Mouse (Mus musculus): ENCODE measurements around the gene Wsb1.
A peak's percentile ranks its signal among the peaks of the same experiment; 100 is the strongest.
"Not testable (repeated sequence)": the region's sequence is repeated elsewhere in the genome, so short reads cannot be mapped to it uniquely, and the experiment has no call there.

The Wsb1 gene

GRCm38 (mm10) chr11:79264376-79264775, 9.9 kb upstream of the Wsb1 start:
- DNase-seq (ENCODE audit: low read depth, low spot score): no peak

GRCm38 (mm10) chr11:79260126-79260525, 5.7 kb upstream of the Wsb1 start:
- not testable (repeated sequence) for DNase-seq (ENCODE audit: low read depth, low spot score)

GRCm38 (mm10) chr11:79258738-79259137, 4.3 kb upstream of the Wsb1 start:
- no peak for DNase-seq (ENCODE audit: low read depth, low spot score)

- DNase-seq (ENCODE audit: low read depth, low spot score): peak; percentile 84
These were observed 705 bp downstream of the Wsb1 start for GRCm38 (mm10) chr11:79253542-79254390.

- no peak for DNase-seq (ENCODE audit: low read depth, low spot score)
These were observed 1.5 kb downstream of the Wsb1 start for GRCm38 (mm10) chr11:79252881-79253541.

- no peak for DNase-seq (ENCODE audit: low read depth, low spot score)
These were observed 15.4 kb downstream of the Wsb1 start for GRCm38 (mm10) chr11:79239024-79239423.

- DNase-seq (ENCODE audit: low read depth, low spot score): peak; percentile 81
These were observed 16.1 kb downstream of the Wsb1 start for GRCm38 (mm10) chr11:79238398-79238752.

GRCm38 (mm10) chr11:79237644-79238397, 16.6 kb downstream of the Wsb1 start:
- no peak for DNase-seq (ENCODE audit: low read depth, low spot score)

- no peak for DNase-seq (ENCODE audit: low read depth, low spot score)
These were observed 24.3 kb downstream of the Wsb1 start for GRCm38 (mm10) chr11:79230251-79230570.

- no peak for DNase-seq (ENCODE audit: low read depth, low spot score)
These were observed 24.8 kb downstream of the Wsb1 start for GRCm38 (mm10) chr11:79229561-79230250.

GRCm38 (mm10) chr11:79229057-79229504, 25.4 kb downstream of the Wsb1 start:
- DNase-seq (ENCODE audit: low read depth, low spot score): no peak

- DNase-seq (ENCODE audit: low read depth, low spot score): no peak
These were observed 26.4 kb downstream of the Wsb1 start for GRCm38 (mm10) chr11:79228089-79228488.

GRCm38 (mm10) chr11:79225371-79226155, 28.9 kb downstream of the Wsb1 start:
- no peak for DNase-seq (ENCODE audit: low read depth, low spot score)

GRCm38 (mm10) chr11:79224562-79225280, 29.8 kb downstream of the Wsb1 start:
- peak; percentile 91 for DNase-seq (ENCODE audit: low read depth, low spot score)

- DNase-seq (ENCODE audit: low read depth, low spot score): peak; percentile 61
These were observed 31.1 kb downstream of the Wsb1 start for GRCm38 (mm10) chr11:79223420-79223819.

GRCm38 (mm10) chr11:79222661-79223060, 31.8 kb downstream of the Wsb1 start:
- DNase-seq (ENCODE audit: low read depth, low spot score): no peak

- no peak for DNase-seq (ENCODE audit: low read depth, low spot score)
These were observed 32.8 kb downstream of the Wsb1 start for GRCm38 (mm10) chr11:79221641-79222040.

GRCm38 (mm10) chr11:79218936-79219626, 35.4 kb downstream of the Wsb1 start:
- DNase-seq (ENCODE audit: low read depth, low spot score): no peak

- DNase-seq (ENCODE audit: low read depth, low spot score): peak; percentile 57
These were observed 36.4 kb downstream of the Wsb1 start for GRCm38 (mm10) chr11:79218061-79218460.

- DNase-seq (ENCODE audit: low read depth, low spot score): peak; percentile 28
These were observed 37.3 kb downstream of the Wsb1 start for GRCm38 (mm10) chr11:79217133-79217532.
